Mouse (Mus musculus) heart, adult 2 months (tissue): ENCODE measurements around the gene Slc1a5. TPM values are rescaled to one million over a fixed set of nuclear protein-coding genes. Genes with fewer than 3 reads are reported as not detected.
A peak's percentile ranks its signal among the peaks of the same experiment; 100 is the strongest.

Experiments
- DNase-seq, 2 experiments: peaks; one replicate each; pipeline ENCODE4 v3.0.0; 2021
- H3K27ac ChIP-seq: fragments of 200-600 bp; 2 replicates; pipeline ENCODE4 v1.8.1; 2022
- H3K27me3 ChIP-seq: fragments of 200-500 bp; 2 replicates; pipeline ENCODE4 v1.6.1; 2012; ENCODE audit warnings: mild to moderate bottlenecking, low read length, inconsistent platforms, mixed read lengths; ENCODE audit not compliant: control insufficient read depth, insufficient read depth
- H3K36me3 ChIP-seq: fragments of 200-500 bp; 2 replicates; pipeline ENCODE4 v1.6.1; 2012; ENCODE audit warnings: low read length, inconsistent platforms; ENCODE audit not compliant: control insufficient read depth, insufficient read depth
- H3K4me1 ChIP-seq: fragments of 200-500 bp; 2 replicates; pipeline ENCODE4 v1.6.1; 2011; ENCODE audit warnings: low read length; ENCODE audit not compliant: control insufficient read depth, insufficient read depth
- H3K4me3 ChIP-seq: fragments of 200-600 bp; 2 replicates; pipeline ENCODE4 v1.8.1; 2022
- H3K79me2 ChIP-seq: fragments of 200-500 bp; replicated peaks from 2 replicates; pipeline ENCODE4 v1.6.1; 2012; ENCODE audit warnings: mild to moderate bottlenecking, inconsistent platforms, low read length, moderate library complexity, mixed read lengths; ENCODE audit not compliant: control insufficient read depth, insufficient read depth
- H3K9ac ChIP-seq: fragments of 200-500 bp; 2 replicates; pipeline ENCODE4 v1.6.1; 2012; ENCODE audit warnings: low read depth, mild to moderate bottlenecking, control low read depth, inconsistent platforms, low read length, mixed read lengths
- CTCF ChIP-seq: fragments of 200-600 bp; IDR thresholded peaks from 2 replicates; pipeline ENCODE4 v1.8.1; 2022; ENCODE audit warnings: antibody characterized with exemption, mild to moderate bottlenecking, moderate library complexity
- EP300 ChIP-seq: fragments of 200-500 bp; IDR thresholded peaks from 2 replicates; pipeline ENCODE4 v1.6.1; 2011; ENCODE audit warnings: low read depth, low read length, control low read depth; ENCODE audit not compliant: insufficient read depth
- POLR2A ChIP-seq: fragments of 200-500 bp; IDR thresholded peaks from 2 replicates; pipeline ENCODE4 v1.6.1; 2011; ENCODE audit warnings: mild to moderate bottlenecking, low read depth, low read length, control low read depth; ENCODE audit not compliant: insufficient read depth
- WGBS: fragments of 180-500 bp; shearing (Covaris S2); methylation state at CpG from one replicate; pipeline ENCODE4 v1.1.7; 2018; 5-methylcytosine and 5-hydroxymethylcytosine counted together
- intact Hi-C: fragments of 180-260 bp; cut with DNase I; formaldehyde crosslinking; loops from one replicate; pipeline ENCODE4 v1.15.1; 2025
- polyA plus RNA-seq: library from polyadenylated mRNA; depleted of rRNA; stranded (reverse); fragments of >200 nt; gene quantifications from 2 replicates; pipeline ENCODE4 v1.2.3, GENCODE M21; 2012
- total RNA-seq, 2 experiments: library from RNA; stranded (reverse); gene quantifications; 2 replicates each; pipeline ENCODE4 v1.2.3; 2021

The Slc1a5 gene
- total and polyA plus RNA-seq, 3 experiments = 20.9 to 57.0 (median 26.1) TPM

DNA sequence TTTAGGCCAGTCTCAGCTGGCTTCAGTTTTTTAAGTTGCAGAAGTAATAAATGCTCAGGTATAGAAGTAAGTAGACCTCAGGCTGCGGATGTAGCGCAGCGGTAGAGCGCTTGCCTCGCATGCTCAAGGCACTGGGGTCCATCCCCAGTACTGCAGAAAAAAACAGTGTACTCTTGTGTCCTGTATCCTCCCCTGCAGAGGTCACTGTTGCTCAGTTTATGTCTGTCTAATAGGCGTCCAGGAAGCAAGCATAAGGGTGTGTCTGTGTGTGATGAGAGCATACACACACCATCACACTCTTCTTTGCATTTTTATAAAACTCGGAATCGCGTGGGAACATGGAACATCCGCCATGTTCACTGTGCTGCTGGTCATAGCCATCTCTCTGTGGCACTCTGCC is 44.6 kb downstream of the Slc1a5 start:
- WGBS = 67% methylated on average over 10 of the region's 10 CpGs
- no peak overlapping the region for H3K9ac ChIP-seq
- H3K27ac ChIP-seq = no peak overlapping the region
- peaks cover 33% of the 10 kb centered on the region for H3K4me1 ChIP-seq
- TF ChIP-seq CTCF = peak; percentile 78
- no peak for TF ChIP-seq POLR2A
- TF ChIP-seq EP300 = peak; percentile 64; the same call in 1 of the 2 replicates
- DNase-seq = peak in 1 of 2 experiments; percentile 44
- peaks cover 2% of the 10 kb centered on the region for H3K79me2 ChIP-seq
- intact Hi-C loops = loop anchor here (2.0 kb wide), 2 partner anchors 17 to 33 kb away; partner anchors contain the start of gene Prkd2
- no peaks in the 10 kb centered on the region for H3K27me3 ChIP-seq
- no peak overlapping the region for H3K4me3 ChIP-seq
- H3K36me3 ChIP-seq = peaks cover 3% of the 10 kb centered on the region; the same call in 1 of the 2 replicates

DNA sequence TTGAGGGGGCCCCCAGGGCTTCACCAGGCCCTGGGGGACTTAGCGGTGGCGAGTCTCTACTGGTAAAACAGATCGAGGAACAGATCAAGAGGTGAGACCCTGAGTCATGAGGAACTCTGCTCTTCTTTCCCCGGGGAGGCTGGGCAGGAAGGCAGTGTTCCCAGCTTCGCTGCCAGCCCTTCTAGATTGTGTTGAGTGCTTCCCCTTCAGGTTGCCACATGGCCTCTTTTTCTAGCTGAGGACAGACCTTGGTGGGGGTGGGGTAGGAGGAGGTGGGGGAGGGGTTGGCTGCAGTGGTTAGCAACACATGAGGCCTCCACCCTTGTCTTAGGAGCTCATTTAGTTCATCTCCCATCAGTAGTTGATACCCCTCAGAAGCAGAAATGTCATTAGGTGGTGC is 45.4 kb downstream of the Slc1a5 start:
- Histone ChIP-seq H3K27ac (no peak overlapping the region), H3K36me3 (peaks cover 3% of the 10 kb centered on the region; the same call in 1 of the 2 replicates), H3K79me2 (peaks cover 2% of the 10 kb centered on the region), H3K9ac (no peak overlapping the region), H3K27me3 (no peaks in the 10 kb centered on the region), H3K4me1 (peaks cover 29% of the 10 kb centered on the region), H3K4me3 (no peak overlapping the region)
- WGBS = 26% methylated on average over 5 of the region's 5 CpGs
- no peak for DNase-seq
- TF ChIP-seq CTCF (no peak), POLR2A (no peak), EP300 (0 out of 2 replicates have a peak, but pooled peaks have one; percentile 40)
- intact Hi-C loops = loop anchor here (2.0 kb wide), 2 partner anchors 16 to 32 kb away; partner anchors contain the start of gene Prkd2

DNA sequence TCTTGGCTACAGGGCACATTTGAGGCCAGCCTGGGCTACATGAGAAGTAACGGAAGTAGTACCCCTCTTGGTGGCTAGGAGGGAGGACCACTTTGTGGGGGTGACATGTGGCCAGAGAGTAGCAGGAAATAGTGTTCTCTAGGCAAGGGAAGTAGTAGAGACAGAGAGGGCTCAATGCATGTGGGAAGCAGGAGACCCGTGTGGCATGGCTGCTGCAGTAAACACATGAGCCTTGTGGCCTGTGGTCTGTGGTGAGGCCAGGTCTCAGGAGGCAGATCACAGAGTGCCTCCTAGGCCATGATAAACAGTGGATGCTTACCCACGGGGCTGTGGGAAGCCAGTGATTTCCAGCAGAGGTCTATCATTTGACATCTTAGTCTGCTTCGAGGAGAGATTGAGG is 46.1 kb downstream of the Slc1a5 start:
- intact Hi-C loops = loop anchor here (2.0 kb wide), 2 partner anchors 16 to 32 kb away; partner anchors contain the start of gene Prkd2
- H3K27ac ChIP-seq = no peak overlapping the region

DNA sequence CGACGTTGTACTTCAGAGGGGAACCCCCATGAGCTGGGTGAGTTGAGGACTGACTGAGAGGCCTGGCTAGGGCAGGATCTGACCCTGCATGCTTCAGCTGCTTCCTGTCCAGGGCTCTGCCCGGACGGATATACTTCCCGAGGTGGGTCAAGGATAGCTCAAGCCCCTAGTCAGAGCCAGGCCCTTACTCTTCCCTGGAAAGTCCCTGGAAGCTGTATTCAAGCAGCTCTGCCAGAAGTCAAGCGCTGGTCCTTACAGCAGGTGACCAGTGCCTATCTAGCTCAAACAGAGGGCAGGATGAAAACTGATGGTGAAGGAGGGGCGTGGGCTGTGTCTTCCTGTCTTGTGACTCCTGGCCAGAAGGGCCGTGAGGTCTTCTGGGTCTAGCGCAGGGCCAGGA is 49.3 kb downstream of the Slc1a5 start:
- intact Hi-C loops = no loop called here
- no peaks in the 10 kb centered on the region for H3K79me2 ChIP-seq
- no peak overlapping the region for H3K4me3 ChIP-seq
- H3K4me1 ChIP-seq = peaks cover 11% of the 10 kb centered on the region
- TF ChIP-seq CTCF (no peak), EP300 (no peak)
- no peaks in the 10 kb centered on the region for H3K36me3 ChIP-seq
- no peak for DNase-seq
- peak overlapping the region; percentile 51 for H3K27ac ChIP-seq
- H3K27me3 ChIP-seq = no peaks in the 10 kb centered on the region
- 40% methylated on average over 9 of the region's 9 CpGs for WGBS
- no peak overlapping the region for H3K9ac ChIP-seq

More for the DNA sequence above, 46.1 kb downstream of the Slc1a5 start:
- no peak overlapping the region for H3K4me3 ChIP-seq
- no peak for DNase-seq
- TF ChIP-seq CTCF = no peak
- no peak for TF ChIP-seq POLR2A
- TF ChIP-seq EP300 = no peak
- peaks cover 3% of the 10 kb centered on the region; the same call in 1 of the 2 replicates for H3K36me3 ChIP-seq
- no peaks in the 10 kb centered on the region for H3K27me3 ChIP-seq
- H3K4me1 ChIP-seq = peaks cover 23% of the 10 kb centered on the region
- WGBS = 47% methylated on average over 4 of the region's 4 CpGs
- H3K9ac ChIP-seq = no peak overlapping the region
- H3K79me2 ChIP-seq = peaks cover 2% of the 10 kb centered on the region

DNA sequence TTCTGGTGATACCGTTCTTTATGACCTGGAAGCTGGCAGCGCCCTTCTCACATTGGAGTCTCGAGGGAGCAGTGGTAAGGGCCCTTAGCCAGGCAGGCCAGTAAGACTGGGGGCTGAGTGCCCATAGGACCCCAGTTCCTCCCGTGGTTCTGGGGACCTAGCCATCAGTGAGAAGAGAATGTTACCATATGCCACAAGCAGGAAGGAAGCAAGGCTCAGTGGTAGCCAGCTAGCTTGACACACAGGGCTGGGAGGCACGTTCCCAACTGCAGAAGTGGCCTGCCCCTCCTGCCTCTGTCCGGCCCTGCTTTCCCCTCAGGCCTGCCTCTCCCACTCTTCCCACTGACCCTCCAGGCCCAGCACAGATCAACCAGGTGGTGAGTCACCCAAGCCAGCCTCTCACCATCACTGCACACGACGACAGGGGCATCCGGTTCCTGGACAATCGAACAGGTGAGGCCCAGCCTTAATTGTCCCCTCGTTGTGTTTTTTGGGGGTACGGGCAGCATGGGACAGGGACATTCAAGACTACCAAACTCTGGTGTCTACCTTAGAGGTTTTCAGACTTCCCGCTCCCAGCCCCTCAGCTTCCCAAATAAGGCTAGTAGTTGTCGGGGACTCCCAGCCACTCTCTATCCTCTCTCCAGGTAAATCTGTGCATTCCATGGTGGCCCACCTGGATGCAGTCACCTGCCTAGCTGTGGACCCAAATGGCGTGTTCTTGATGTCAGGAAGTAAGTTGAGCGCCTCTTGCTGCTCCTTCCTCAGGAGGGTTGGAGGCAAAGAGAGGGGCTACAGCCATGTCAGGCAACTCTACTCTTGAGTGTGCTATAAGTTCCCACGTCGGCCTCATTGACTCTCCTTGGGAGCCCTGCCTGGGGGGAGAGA is 57.0 kb downstream of the Slc1a5 start:
- WGBS = 81% methylated on average over 18 of the region's 18 CpGs
- Histone ChIP-seq H3K27me3 (no peaks in the 10 kb centered on the region), H3K9ac (no peak overlapping the region), H3K36me3 (no peaks in the 10 kb centered on the region), H3K79me2 (no peaks in the 10 kb centered on the region), H3K4me3 (no peak overlapping the region), H3K4me1 (peaks cover 8% of the 10 kb centered on the region), H3K27ac (no peak overlapping the region)
- intact Hi-C loops = no loop called here
- TF ChIP-seq EP300 (no peak), CTCF (no peak), POLR2A (no peak)
- no peak for DNase-seq

DNA sequence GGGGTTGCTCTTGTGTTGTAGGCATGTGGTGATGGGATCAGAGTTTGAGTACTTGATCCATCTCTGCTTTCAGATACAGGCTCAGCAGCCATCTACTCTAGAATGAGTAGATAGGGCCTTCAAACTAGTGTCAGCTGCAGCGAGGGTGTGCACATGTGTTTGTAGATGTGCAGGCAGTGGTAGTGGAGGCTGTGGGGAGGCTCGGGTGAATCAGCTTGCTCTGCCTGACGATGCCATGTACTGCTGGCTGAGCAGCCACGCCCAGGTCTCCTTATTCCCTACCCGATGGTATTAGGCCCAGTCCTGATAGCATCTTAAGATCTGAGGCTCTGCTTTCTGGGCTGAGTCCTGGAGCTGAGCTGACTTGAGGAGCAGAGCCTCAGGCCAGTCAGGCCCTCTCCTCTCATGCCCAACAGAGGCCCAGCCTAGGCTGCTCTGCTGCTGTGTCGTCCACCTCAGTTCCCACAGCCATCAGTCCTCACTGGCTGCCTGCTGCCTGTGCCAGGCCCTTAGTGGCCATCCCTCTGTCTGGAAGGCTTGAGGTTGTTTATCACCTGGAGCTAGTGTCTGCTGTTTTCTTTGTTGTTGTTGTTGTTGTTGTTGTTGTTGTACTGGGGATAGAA is 57.8 kb downstream of the Slc1a5 start:
- Histone ChIP-seq H3K9ac (no peak overlapping the region), H3K36me3 (no peaks in the 10 kb centered on the region), H3K27ac (no peak overlapping the region), H3K4me3 (no peak overlapping the region), H3K4me1 (peaks cover 8% of the 10 kb centered on the region), H3K27me3 (no peaks in the 10 kb centered on the region), H3K79me2 (no peaks in the 10 kb centered on the region)
- DNase-seq = no peak
- WGBS = 77% methylated on average over 6 of the region's 6 CpGs
- TF ChIP-seq CTCF (no peak), EP300 (no peak), POLR2A (no peak)
- intact Hi-C loops = no loop called here
